Mouse (Mus musculus) midbrain, postnatal 0 days (tissue): ENCODE measurements at regions not wholly inside any gene's neighbourhood (a gene's known extent, or its start where the extent isn't known, plus 50 kb on each side); places are given as distances from the start of the nearest gene placed in this dataset.

Source experiments
- ATAC-seq: fragments of 200-750 bp; cut with Nextera tagmentation; 2 replicates; pipeline ENCODE4 v1.8.0; 2017; ENCODE audit warnings: moderate number of reproducible peaks, mild to moderate bottlenecking, moderate TSS enrichment, moderate library complexity; ENCODE audit not compliant: low FRiP score
- DNase-seq: peaks from one replicate; pipeline ENCODE4 v3.0.0-alpha.2; 2015; ENCODE audit warnings: low spot score
- H3K27ac ChIP-seq: fragments of 300-500 bp; sonication (generic); 2 replicates; pipeline ENCODE4 v1.5.1; 2014; ENCODE audit warnings: low read depth, mild to moderate bottlenecking, low read length, mixed read lengths
- H3K27me3 ChIP-seq: fragments of 300-500 bp; sonication (generic); 2 replicates; pipeline ENCODE4 v1.6.1; 2014; ENCODE audit warnings: low read length, control low read depth, mixed read lengths; ENCODE audit not compliant: insufficient read depth
- H3K36me3 ChIP-seq: fragments of 300-500 bp; sonication (generic); 2 replicates; pipeline ENCODE4 v1.6.1; 2014; ENCODE audit warnings: low read length, control low read depth, mixed read lengths; ENCODE audit not compliant: insufficient read depth
- H3K4me1 ChIP-seq: fragments of 300-500 bp; sonication (generic); 2 replicates; pipeline ENCODE4 v1.6.1; 2014; ENCODE audit warnings: mild to moderate bottlenecking, control low read depth, antibody characterized with exemption, low read length, mixed read lengths; ENCODE audit not compliant: insufficient read depth
- H3K4me2 ChIP-seq: fragments of 300-500 bp; sonication (generic); 2 replicates; pipeline ENCODE4 v1.6.1; 2014; ENCODE audit warnings: low read depth, mild to moderate bottlenecking, low read length, mixed read lengths; ENCODE audit not compliant: poor library complexity, severe bottlenecking
- H3K4me3 ChIP-seq: fragments of 300-500 bp; sonication (generic); 2 replicates; pipeline ENCODE4 v1.5.1; 2014; ENCODE audit warnings: low read depth, mild to moderate bottlenecking, low read length, moderate library complexity
- H3K9ac ChIP-seq: fragments of 300-500 bp; sonication (generic); replicated peaks from 2 replicates; pipeline ENCODE4 v1.6.1; 2014; ENCODE audit warnings: mild to moderate bottlenecking, low read length, moderate library complexity, mixed read lengths; ENCODE audit not compliant: poor library complexity, severe bottlenecking
- H3K9me3 ChIP-seq: fragments of 300-500 bp; sonication (generic); 2 replicates; pipeline ENCODE4 v1.6.1; 2016; ENCODE audit warnings: low read length, control low read depth
- CTCF ChIP-seq: IDR thresholded peaks from 2 replicates; pipeline ENCODE4 v1.5.1; 2016; ENCODE audit warnings: antibody characterized with exemption, mild to moderate bottlenecking
- WGBS: fragments of 180-500 bp; shearing (Covaris S2); extraction: QIAGEN DNeasy Blood & Tissue Kit; methylation state at CpG from one replicate; pipeline ENCODE4 v1.1.7; 2014; 5-methylcytosine and 5-hydroxymethylcytosine counted together

DNA sequence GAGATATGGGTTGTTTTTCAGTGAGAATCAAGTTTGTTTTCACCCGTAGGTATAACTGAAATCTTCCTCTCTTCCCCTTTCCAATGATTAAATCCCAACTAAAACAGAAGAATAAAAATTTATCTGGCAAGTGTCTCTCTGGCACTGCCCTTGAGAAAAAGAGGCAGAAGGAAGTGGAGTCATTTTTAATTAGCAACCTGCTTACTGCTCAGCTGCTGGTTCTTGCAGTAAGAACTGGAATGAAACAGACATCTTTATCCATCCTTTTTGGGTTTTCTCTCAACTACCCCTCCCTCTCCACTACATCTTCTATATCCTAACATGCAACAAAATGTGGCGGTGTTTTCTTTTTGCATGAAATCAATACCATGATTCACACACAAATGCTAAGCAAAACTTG lies 302.4 kb upstream of the Plxna2 start:
- no peak for TF ChIP-seq CTCF
- WGBS: 88% methylated on average over 2 of the region's 2 CpGs
- no peaks in the 10 kb centered on the region for H3K4me1 ChIP-seq
- no peak for DNase-seq
- no peaks in the 10 kb centered on the region for H3K36me3 ChIP-seq
- no peak overlapping the region for H3K4me2 ChIP-seq
- H3K27ac ChIP-seq: no peak overlapping the region
- ATAC-seq: no peak
- no peaks in the 10 kb centered on the region for H3K27me3 ChIP-seq
- no peak overlapping the region for H3K9ac ChIP-seq
- no peaks in the 10 kb centered on the region for H3K9me3 ChIP-seq
- no peak overlapping the region for H3K4me3 ChIP-seq

DNA sequence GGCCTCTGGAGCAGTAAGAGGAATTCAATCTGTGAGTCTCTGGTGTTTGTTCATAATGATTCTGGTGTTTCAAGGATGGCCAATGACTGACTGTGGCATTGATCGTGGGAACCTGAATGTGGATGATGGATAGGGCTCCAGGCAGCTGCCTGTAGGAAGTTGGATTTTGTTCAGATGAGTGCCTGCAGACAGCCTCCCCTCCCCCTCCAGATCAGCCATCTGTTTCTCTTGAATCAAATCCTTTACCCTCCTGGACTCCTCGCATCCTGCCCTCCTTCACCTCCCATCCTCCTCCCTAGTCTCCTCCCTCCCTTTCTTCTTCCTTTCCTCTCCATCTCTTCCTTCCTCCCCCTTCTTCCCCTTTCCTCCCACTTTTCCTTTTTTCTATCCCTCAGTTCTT lies 307.6 kb upstream of the Plxna2 start:
- H3K27ac ChIP-seq: no peak overlapping the region
- no peak overlapping the region for H3K4me2 ChIP-seq
- 29% methylated on average over 2 of the region's 2 CpGs for WGBS
- H3K27me3 ChIP-seq: no peaks in the 10 kb centered on the region
- H3K9ac ChIP-seq: no peak overlapping the region
- no peak overlapping the region for H3K4me3 ChIP-seq
- H3K36me3 ChIP-seq: no peaks in the 10 kb centered on the region
- no peaks in the 10 kb centered on the region for H3K4me1 ChIP-seq
- no peak for TF ChIP-seq CTCF
- DNase-seq: peak; percentile 57
- no peak for ATAC-seq
- no peaks in the 10 kb centered on the region for H3K9me3 ChIP-seq

DNA sequence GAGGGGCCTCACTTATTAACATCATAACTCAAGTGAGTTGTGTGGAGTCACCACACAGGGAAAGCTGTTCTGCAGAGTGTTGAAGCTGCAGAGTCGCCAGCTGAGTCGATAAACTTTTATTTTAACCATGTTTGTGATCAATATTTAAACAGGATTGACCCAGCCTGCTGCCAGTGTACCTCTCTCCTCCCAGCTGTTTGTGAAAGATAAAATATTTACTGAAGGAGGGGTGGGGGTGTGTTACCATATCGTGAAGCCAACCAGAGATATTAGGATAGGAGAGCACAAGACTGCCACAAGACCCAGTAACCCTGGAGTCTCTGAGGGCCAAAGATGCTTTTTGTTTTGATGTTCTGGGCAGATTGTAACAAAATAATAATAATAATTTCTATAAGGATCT lies 309.4 kb upstream of the Plxna2 start:
- no peak overlapping the region for H3K4me3 ChIP-seq
- no peaks in the 10 kb centered on the region for H3K9me3 ChIP-seq
- H3K27me3 ChIP-seq: no peaks in the 10 kb centered on the region
- no peaks in the 10 kb centered on the region for H3K4me1 ChIP-seq
- H3K4me2 ChIP-seq: no peak overlapping the region
- TF ChIP-seq CTCF: no peak
- WGBS: 70% methylated on average over 3 of the region's 3 CpGs
- ATAC-seq (no peak), DNase-seq (no peak)
- no peak overlapping the region for H3K27ac ChIP-seq
- no peaks in the 10 kb centered on the region for H3K36me3 ChIP-seq
- H3K9ac ChIP-seq: no peak overlapping the region

DNA sequence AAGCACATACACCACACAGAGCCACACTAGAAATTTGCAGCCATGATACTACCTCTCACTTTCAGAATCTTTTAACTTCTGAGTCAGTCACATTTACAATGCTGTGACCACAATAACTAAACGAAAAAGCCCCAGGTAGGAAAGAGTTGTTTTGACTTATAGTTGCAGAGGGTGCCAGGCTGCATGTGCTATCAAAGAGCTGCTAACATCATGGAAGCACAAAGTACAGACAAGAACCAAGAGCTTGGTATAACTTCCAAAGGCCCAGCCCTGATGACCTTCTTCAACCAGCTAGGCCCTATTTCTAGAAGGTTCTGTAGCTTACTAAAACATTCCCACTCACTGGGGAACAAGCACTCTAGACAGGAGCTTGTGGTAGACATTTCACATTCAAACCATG lies 314.1 kb upstream of the Plxna2 start:
- no peaks in the 10 kb centered on the region for H3K4me1 ChIP-seq
- WGBS: 65% methylated on average over 1 of the region's 1 CpGs
- no peak for ATAC-seq
- no peaks in the 10 kb centered on the region for H3K36me3 ChIP-seq
- no peak for DNase-seq
- no peak for TF ChIP-seq CTCF
- H3K9ac ChIP-seq: no peak overlapping the region
- no peak overlapping the region for H3K4me2 ChIP-seq
- H3K27ac ChIP-seq: no peak overlapping the region
- H3K9me3 ChIP-seq: no peaks in the 10 kb centered on the region
- no peaks in the 10 kb centered on the region for H3K27me3 ChIP-seq
- no peak overlapping the region for H3K4me3 ChIP-seq

DNA sequence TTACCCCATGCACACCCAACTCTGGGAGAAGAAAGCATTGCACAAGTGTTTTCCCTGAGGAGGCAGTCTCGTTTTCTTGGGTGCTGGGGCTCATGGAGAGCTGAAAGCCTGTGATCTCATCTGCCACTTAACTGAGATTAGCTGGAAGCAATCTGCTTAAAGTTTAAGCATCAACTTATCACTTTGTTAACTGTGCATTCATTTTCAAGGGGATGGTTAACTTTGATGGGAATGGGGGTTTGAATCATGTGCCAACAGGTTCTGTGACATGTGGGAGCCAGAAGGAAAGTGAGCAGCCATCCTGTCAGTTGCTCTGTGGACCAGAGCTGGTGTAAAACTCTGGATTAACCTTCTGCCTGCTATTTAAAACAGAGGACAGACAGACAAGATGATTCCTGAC lies 315.2 kb upstream of the Plxna2 start:
- H3K4me1 ChIP-seq: no peaks in the 10 kb centered on the region
- H3K4me3 ChIP-seq: no peak overlapping the region
- DNase-seq (no peak), ATAC-seq (no peak)
- no peaks in the 10 kb centered on the region for H3K9me3 ChIP-seq
- TF ChIP-seq CTCF: no peak
- no peak overlapping the region for H3K27ac ChIP-seq
- H3K9ac ChIP-seq: no peak overlapping the region
- no peaks in the 10 kb centered on the region for H3K27me3 ChIP-seq
- H3K36me3 ChIP-seq: no peaks in the 10 kb centered on the region
- 41% methylated on average over 1 of the region's 1 CpGs for WGBS
- H3K4me2 ChIP-seq: no peak overlapping the region

DNA sequence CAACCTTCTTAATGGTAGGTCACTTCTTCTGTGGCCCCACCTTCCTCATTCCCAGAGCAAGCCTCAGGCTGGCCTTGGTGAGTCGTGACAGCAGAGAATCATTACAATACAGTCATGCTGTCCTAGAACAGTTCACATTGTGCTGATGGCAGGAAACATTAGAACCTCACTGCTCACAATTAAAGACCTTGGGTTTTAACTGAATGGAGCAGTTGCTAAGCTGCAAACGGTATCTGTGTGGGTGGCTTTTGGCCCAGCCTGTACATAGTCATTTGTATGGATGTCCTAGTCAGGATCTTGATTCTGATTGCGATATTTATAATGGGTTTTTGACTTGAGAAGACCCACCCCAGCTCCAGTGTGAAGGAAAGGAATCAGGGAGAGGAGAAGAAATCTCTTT lies 336.1 kb upstream of the Plxna2 start:
- Histone ChIP-seq H3K36me3 (no peaks in the 10 kb centered on the region), H3K27me3 (no peaks in the 10 kb centered on the region), H3K27ac (no peak overlapping the region), H3K4me3 (no peak overlapping the region), H3K4me1 (no peaks in the 10 kb centered on the region), H3K9ac (no peak overlapping the region), H3K4me2 (no peak overlapping the region), H3K9me3 (no peaks in the 10 kb centered on the region)
- no peak for TF ChIP-seq CTCF
- ATAC-seq (no peak), DNase-seq (no peak)
- WGBS: 56% methylated on average over 3 of the region's 3 CpGs

DNA sequence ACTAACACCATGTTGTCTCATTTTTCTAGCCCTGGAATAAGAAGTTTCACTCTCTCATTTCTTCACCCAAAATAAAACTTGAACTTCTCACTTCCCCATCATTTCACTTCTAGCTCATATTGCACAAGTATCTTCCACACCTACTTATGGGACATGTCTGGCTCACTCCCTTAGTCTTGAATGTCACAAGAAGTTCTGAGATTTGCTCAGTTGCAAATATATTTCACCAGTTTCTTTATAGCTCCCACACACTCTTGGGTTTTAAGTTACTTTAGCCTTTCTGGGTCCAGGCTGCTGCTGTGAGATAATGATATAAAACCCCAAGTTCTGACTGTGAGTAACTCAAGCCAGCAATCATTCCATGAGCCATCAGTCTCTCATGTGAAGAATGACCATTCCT lies 350.0 kb upstream of the Plxna2 start:
- H3K9me3 ChIP-seq: no peaks in the 10 kb centered on the region
- H3K36me3 ChIP-seq: no peaks in the 10 kb centered on the region

More for the DNA sequence above, 350.0 kb upstream of the Plxna2 start:
- H3K4me1 ChIP-seq: no peaks in the 10 kb centered on the region
- H3K27ac ChIP-seq: no peak overlapping the region
- H3K4me2 ChIP-seq: no peak overlapping the region
- H3K27me3 ChIP-seq: no peaks in the 10 kb centered on the region
- no peak overlapping the region for H3K9ac ChIP-seq
- ATAC-seq (no peak), DNase-seq (no peak)
- H3K4me3 ChIP-seq: no peak overlapping the region
- TF ChIP-seq CTCF: no peak
